16 mouse cellular contexts compared by ENCODE assay signal in the genomic region with DNA sequence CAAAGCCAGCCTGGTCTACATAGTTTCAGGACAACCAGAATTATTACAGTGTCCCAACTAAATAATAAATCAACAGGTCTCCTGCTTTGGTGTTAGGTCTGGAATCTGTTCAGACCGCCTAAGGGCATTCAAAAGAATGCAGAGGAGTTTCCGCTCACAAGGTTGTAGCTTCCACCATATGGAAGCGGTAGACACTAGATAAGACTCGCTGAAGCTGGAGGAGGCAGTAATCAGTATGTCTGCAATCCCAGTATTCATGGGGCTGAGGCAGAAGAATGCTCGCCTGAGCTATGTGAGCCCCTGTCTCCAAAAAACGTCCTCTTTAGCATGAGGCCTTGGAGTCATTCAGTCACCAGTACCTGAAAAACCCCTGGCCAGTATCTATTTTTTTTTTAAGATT. TPM values are rescaled to one million over a fixed set of nuclear protein-coding genes. Genes with fewer than 3 reads are reported as not detected.
A peak's percentile ranks its signal among the peaks of the same experiment; 100 is the strongest.
DNase-seq lines count a peak whose midpoint lies in the region; ATAC-seq and TF ChIP-seq lines count a peak whose summit lies in the region.
"Had no signal": no experiment of that assay in that cellular context is flagged by ENCODE, and none has a peak within 500 bp of the region (broad histone marks: within the 10 kb centered on the region; RNA-seq: fewer than 3 reads in every experiment).

No protein-coding gene starts in this region.

- H3K4me1 ChIP-seq in heart, embryonic 11.5 days (ENCODE audit: control insufficient read depth, insufficient read depth, low read length): peaks cover 15% of the 10 kb centered on the region
- H3K4me1 ChIP-seq in kidney, postnatal 0 days (replicated peaks; ENCODE audit: insufficient read depth, low read length): peaks cover 15% of the 10 kb centered on the region
- H3K4me1 ChIP-seq in brown adipose tissue, adult 24 weeks (ENCODE audit: control insufficient read depth, insufficient read depth, insufficient read length, low read length): no peaks in the 10 kb centered on the region

- TF ChIP-seq CTCF in kidney, postnatal 0 days (IDR thresholded peaks at IDR 0.05; ENCODE audit: low read depth): no peak

- no peak overlapping the region for H3K4me3 ChIP-seq in heart, embryonic 11.5 days (ENCODE audit: low read depth, low read length)
- no peak overlapping the region for H3K4me3 ChIP-seq in kidney, postnatal 0 days (replicated peaks; ENCODE audit: low read depth, low read length)
- peak overlapping the region; percentile 79; the same call in 1 of the 2 replicates for H3K4me3 ChIP-seq in brown adipose tissue, adult 24 weeks (ENCODE audit: insufficient read depth, low read depth, low read length)
- H3K4me3 ChIP-seq in macrophage (ENCODE audit: inconsistent target): peak overlapping the region; percentile 73

- WGBS in heart, embryonic 11.5 days (ENCODE audit: insufficient replicate concordance): 46% methylated on average over 6 of the region's 6 CpGs
- WGBS in kidney, postnatal 0 days: 62% methylated on average over 6 of the region's 6 CpGs
- WGBS in macrophage (ENCODE audit: missing documents): 93% methylated on average over 6 of the region's 6 CpGs

- no peak for DNase-seq in heart, adult 9 months (ENCODE audit: low spot score in 2 of 2)
- no peak for DNase-seq in kidney, postnatal 0 days (ENCODE audit: low spot score)
- no peak for DNase-seq in kidney, postnatal 36 days
- DNase-seq in urinary bladder, adult 2 months (ENCODE audit: low spot score): no peak
- no peak for DNase-seq in gastrocnemius, adult 18-20 months (ENCODE audit: low spot score)
- DNase-seq: B cell, adult 2 months; cerebellum, adult 18-20 months; embryo, embryonic 11 days; gastrocnemius, postnatal 10 days; kidney, adult 11 months; lung, postnatal 4 days had no signal

- no peak overlapping the region for H3K9ac ChIP-seq in heart, embryonic 11.5 days (ENCODE audit: low read depth, low read length)
- H3K9ac ChIP-seq in kidney, postnatal 0 days (ENCODE audit: low read depth, low read length): no peak overlapping the region
- H3K9ac ChIP-seq: limb, embryonic 13.5 days had no signal

- peaks cover 62% of the 10 kb centered on the region for H3K79me2 ChIP-seq in macrophage (ENCODE audit: inconsistent target)

- no peaks in the 10 kb centered on the region for H3K27me3 ChIP-seq in heart, embryonic 11.5 days (ENCODE audit: control insufficient read depth, insufficient read depth, low read length)
- no peaks in the 10 kb centered on the region for H3K27me3 ChIP-seq in kidney, postnatal 0 days (ENCODE audit: insufficient read depth, low read length)
- H3K27me3 ChIP-seq: forebrain, embryonic 15.5 days; limb, embryonic 13.5 days had no signal

- no peak overlapping the region for H3K27ac ChIP-seq in heart, embryonic 11.5 days (ENCODE audit: low read depth, low read length)
- H3K27ac ChIP-seq in kidney, postnatal 0 days: 0 out of 2 replicates have a peak overlapping the region, but pooled peaks have one; percentile 91
- no peak overlapping the region for H3K27ac ChIP-seq in brown adipose tissue, adult 24 weeks (replicated peaks; ENCODE audit: low read depth, low read length)
- H3K27ac ChIP-seq in macrophage: no peak overlapping the region
- H3K27ac ChIP-seq: limb, embryonic 13.5 days had no signal

- no peak for ATAC-seq in heart, embryonic 11.5 days (replicated peaks; ENCODE audit: insufficient number of reproducible peaks, low FRiP score, low TSS enrichment)
- no peak for ATAC-seq in kidney, postnatal 0 days (replicated peaks; ENCODE audit: low FRiP score, low read depth)
- ATAC-seq: forebrain, embryonic 15.5 days had no signal

- no peaks in the 10 kb centered on the region for H3K36me3 ChIP-seq in heart, embryonic 11.5 days (ENCODE audit: control insufficient read depth, insufficient read depth, low read length)
- no peaks in the 10 kb centered on the region for H3K36me3 ChIP-seq in kidney, postnatal 0 days (ENCODE audit: insufficient read depth, low read length)
- H3K36me3 ChIP-seq in macrophage (ENCODE audit: inconsistent target): peaks cover 29% of the 10 kb centered on the region; the same call in 1 of the 2 replicates
- H3K36me3 ChIP-seq: forebrain, embryonic 15.5 days; limb, embryonic 13.5 days had no signal

- H3K9me3 ChIP-seq in heart, embryonic 11.5 days (replicated peaks; ENCODE audit: control insufficient read depth, low read length): no peaks in the 10 kb centered on the region
- H3K9me3 ChIP-seq in kidney, postnatal 0 days (replicated peaks; ENCODE audit: low read length): no peaks in the 10 kb centered on the region
- H3K9me3 ChIP-seq: forebrain, embryonic 15.5 days; limb, embryonic 13.5 days had no signal

- peak overlapping the region; percentile 72 for H3K4me2 ChIP-seq in heart, embryonic 11.5 days
- peak overlapping the region; percentile 86; the same call in 1 of the 2 replicates for H3K4me2 ChIP-seq in kidney, postnatal 0 days (ENCODE audit: low read length)

RNA-seq across cellular contexts. Expression of a gene that starts 1.5 kb away (rescaled TPM):
- polyA plus RNA-seq in heart, embryonic 11.5 days (2014; fragmentation: Nextera tagmentation; extraction: Ambion mirVana): 13.1 and 13.8 TPM in 2 replicates
- 33.7 and 39.6 TPM in 2 replicates for polyA plus RNA-seq in kidney, postnatal 0 days (2015; fragmentation: Nextera tagmentation; extraction: Ambion mirVana)
- 23.7 and 29.2 TPM in 2 replicates for polyA plus RNA-seq in brown adipose tissue, adult 24 weeks (2012; ENCODE audit: insufficient read depth, insufficient read length, missing spikeins)
- total RNA-seq in macrophage (2018; cell fraction: chromatin; rRNA removed): 1,000 to 10,000 TPM in 5 of 26 experiments, 100 to 1,000 TPM in 21; 271 to 1,208 (median 683) TPM
- total RNA-seq in macrophage (2018; cell fraction: cytosol; rRNA removed): 100 to 1,000 TPM; 257 to 838 (median 484) TPM
- total RNA-seq in macrophage (2018; cell fraction: nucleus; rRNA removed): 1,000 to 10,000 TPM in 10 of 26 experiments, 100 to 1,000 TPM in 16; 418 to 1,412 (median 857) TPM
- polyA plus RNA-seq in macrophage (2018): 203 to 517 TPM (median 444 TPM) in 3 replicates
- 42.4 and 44.3 TPM in 2 replicates for polyA plus RNA-seq in urinary bladder, adult 2 months (2012; rRNA removed)
- total RNA-seq in gastrocnemius, adult 18-20 months (2021): 1 to 10 TPM; 3.8 to 5.3 TPM

Comparison
In these comparisons a context has a peak if more than half of its experiments do, and no peak if none do; other contexts are left out.
1. H3K4me3 ChIP-seq: peak in brown adipose tissue, adult 24 weeks (single experiment) and macrophage (single experiment); none in heart, embryonic 11.5 days (single experiment) and kidney, postnatal 0 days (single experiment).